Mouse (Mus musculus) monocyte, adult 59 days (primary cell): ENCODE data around the gene Gabarapl2. TPM values are rescaled to one million over a fixed set of nuclear protein-coding genes. Genes with fewer than 3 reads are reported as not detected.

ENCODE experiments used
- total RNA-seq, 2 experiments: library from RNA; stranded (reverse); gene quantifications; one replicate each; pipeline ENCODE4 v1.2.4; 2023

The Gabarapl2 gene
- 10 to 100 TPM; 60.1 to 65.2 TPM for total RNA-seq

GRCm38 (mm10) chr8:111940171-111941100 lies at the start of gene Gabarapl2:
TSS of gene Gabarapl2 (plus strand) at chr8:111940703.

GRCm38 (mm10) chr8:111909621-111910450 lies 30.7 kb upstream of the Gabarapl2 start, which contains the start of gene Chst5:
TSS of gene Chst5 (minus strand) at chr8:111910447.

DNA sequence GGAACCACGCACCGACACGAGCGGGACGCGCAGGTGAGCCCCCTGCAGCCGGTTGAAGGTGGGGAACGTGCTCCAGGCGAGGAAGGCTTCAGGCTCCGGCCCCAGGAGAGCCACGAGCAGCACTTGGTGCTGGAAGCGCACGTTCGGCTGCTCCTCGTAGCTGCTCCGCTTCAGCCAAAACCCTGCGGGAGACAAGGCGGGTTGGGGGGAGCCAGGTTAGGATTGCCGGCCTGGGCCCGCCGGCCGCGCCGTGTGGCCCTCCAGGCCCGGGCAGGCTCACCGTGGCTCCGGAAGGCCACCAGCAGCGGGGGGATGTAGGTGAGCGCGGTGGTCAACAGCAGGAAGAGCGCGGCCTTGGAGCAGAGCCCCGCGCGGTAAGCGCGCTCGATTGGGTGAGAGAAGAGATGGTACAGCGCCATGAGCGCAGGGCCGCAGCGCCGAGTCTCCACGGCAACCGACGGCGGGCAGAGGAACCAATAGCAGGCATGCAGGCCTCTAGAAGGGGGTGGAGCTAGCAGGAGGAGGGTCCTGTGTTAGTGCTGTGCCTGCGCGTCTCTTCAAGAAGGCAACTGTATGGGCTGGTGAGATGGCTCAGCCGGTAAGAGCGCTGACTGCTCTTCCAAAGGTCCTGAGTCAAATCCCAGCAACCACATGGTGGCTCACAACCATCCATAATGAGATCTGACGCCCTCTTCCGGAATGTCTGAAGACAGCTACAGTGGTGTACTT lies 7.0 kb upstream of the Gabarapl2 start, which contains the start of gene Tmem231:
Gene Tmem231, minus strand, starts transcription at position 534 of the 729 bp plus-strand sequence.

DNA sequence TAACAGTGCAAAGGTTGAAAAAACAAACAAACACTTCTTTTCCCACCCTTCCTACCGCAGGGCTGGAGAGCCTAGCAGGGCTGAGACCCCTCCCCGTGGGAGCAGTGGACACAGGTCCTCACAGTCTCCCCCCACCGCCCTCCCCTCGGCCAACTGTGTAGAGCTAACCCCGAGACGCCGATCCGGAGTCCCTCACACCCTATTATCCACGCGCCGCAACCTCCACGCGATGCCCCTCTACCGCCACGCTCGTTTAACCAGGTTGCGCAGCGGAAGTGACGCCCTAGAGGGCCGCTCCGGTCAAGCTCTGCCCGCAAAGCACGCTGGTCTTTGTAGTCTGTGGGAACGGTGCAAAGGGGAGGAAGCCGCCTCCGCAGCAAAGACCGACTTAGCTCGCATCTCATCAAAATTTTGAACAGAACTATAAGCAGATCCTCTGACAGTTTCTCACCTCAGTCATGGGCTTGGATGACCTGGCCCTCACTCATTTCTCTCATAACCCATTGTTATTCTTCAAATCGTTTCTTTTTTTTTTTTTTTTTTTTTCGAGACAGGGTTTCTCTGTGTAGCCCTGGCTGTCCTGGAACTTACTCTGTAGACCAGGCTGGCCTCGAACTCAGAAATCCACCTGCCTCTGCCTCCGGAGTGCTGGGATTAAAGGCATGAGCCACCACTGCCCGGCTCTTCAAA lies 51.7 kb downstream of the Gabarapl2 start, which contains the start of gene Adat1:
Gene Adat1, minus strand, starts transcription at position 290 of the 690 bp plus-strand sequence.

Other genes starting within 250 kb of the Gabarapl2 start
- gene Ctrb1, start 249.7 kb upstream of the Gabarapl2 start, total RNA-seq = 1 to 10 TPM in 1 of 2 experiments, under 1 TPM in 1; 0.58 to 1.7 TPM
- under 1 TPM; 0.24 to 0.27 TPM for gene Bcar1, start 196.9 kb upstream of the Gabarapl2 start, total RNA-seq
- gene Cfdp1, start 86.4 kb upstream of the Gabarapl2 start, total RNA-seq = 10 to 100 TPM; 37.8 to 40.4 TPM
- gene Tmem170, start 64.0 kb upstream of the Gabarapl2 start, total RNA-seq = 1 to 10 TPM; 1.1 TPM
- gene Chst5, start 30.3 kb upstream of the Gabarapl2 start, total RNA-seq = not detected
- gene Tmem231, start 6.8 kb upstream of the Gabarapl2 start, total RNA-seq = under 1 TPM; 0.52 to 0.92 TPM
- 1 to 10 TPM; 2.2 to 2.5 TPM for gene Adat1, start 51.6 kb downstream of the Gabarapl2 start, total RNA-seq
- gene Kars, start 70.6 kb downstream of the Gabarapl2 start, total RNA-seq = 10 to 100 TPM; 54.2 to 58.3 TPM
- 1 to 10 TPM; 7.7 to 8.6 TPM for gene Terf2ip, start 70.7 kb downstream of the Gabarapl2 start, total RNA-seq
- gene Gm6793, start 74.3 kb downstream of the Gabarapl2 start, total RNA-seq = not detected